Mouse (Mus musculus) gastrocnemius, postnatal 14 days (tissue): ENCODE data around the gene Vamp4. TPM values are rescaled to one million over a fixed set of nuclear protein-coding genes. Genes with fewer than 3 reads are reported as not detected.

ENCODE experiments used
- DNase-seq: peaks from one replicate; pipeline ENCODE4 v3.0.0; 2021; ENCODE audit warnings: mixed read lengths
- intact Hi-C: fragments of 180-260 bp; cut with DNase I; formaldehyde crosslinking; loops from one replicate; pipeline ENCODE4 v1.15.1; 2025; ENCODE audit warnings: low total_unique reads
- long read RNA-seq, 2 experiments: library from polyadenylated mRNA; stranded (forward); transcript quantifications; one replicate each; pipeline ENCODE4 v2.0.0; 2021
- total RNA-seq, 2 experiments: library from RNA; stranded (reverse); gene quantifications; 2 replicates each; pipeline ENCODE4 v1.2.3; 2021

Vamp4 gene
- total RNA-seq = 10 to 100 TPM; 14.6 to 16.0 TPM
- long read RNA-seq, experiment 1, transcript Vamp4-204 (8 exons, 1,461 nt) = major isoform, 10 of 15 reads
- long read RNA-seq, experiment 1, partial matches to known transcripts = 0 of 15 reads
- long read RNA-seq, experiment 1, other reads (novel, unspliced or antisense) = 1 of 15 reads
- long read RNA-seq, experiment 2, transcript Vamp4-204 (8 exons, 1,461 nt) = major isoform, 14 of 21 reads
- long read RNA-seq, experiment 2, partial matches to known transcripts = 0 of 21 reads
- long read RNA-seq, experiment 2, other reads (novel, unspliced or antisense) = 3 of 21 reads

GRCm38 (mm10) chr1:162570260-162570748, at the start of gene Vamp4:
Gene Vamp4 (plus strand): TSS chr1:162570515.
- intact Hi-C loops = no loop called here
- DNase-seq = peak; percentile 95

- no peak for DNase-seq
- intact Hi-C loops = loop anchor here (10.0 kb wide), 1 partner anchor 165 kb away; no protein-coding TSS in a partner anchor
Observed at GRCm38 (mm10) chr1:162529651-162530050, 40.7 kb upstream of the Vamp4 start.

GRCm38 (mm10) chr1:162530666-162531065, 39.6 kb upstream of the Vamp4 start:
- DNase-seq = no peak
- intact Hi-C loops = loop anchor here (10.0 kb wide), 1 partner anchor 166 kb away; no protein-coding TSS in a partner anchor

- intact Hi-C loops = loop anchor here (10.0 kb wide), 1 partner anchor 167 kb away; no protein-coding TSS in a partner anchor
Observed at GRCm38 (mm10) chr1:162531584-162531983, 38.7 kb upstream of the Vamp4 start.

GRCm38 (mm10) chr1:162532330-162532729, 38.0 kb upstream of the Vamp4 start:
- no peak for DNase-seq
- intact Hi-C loops = loop anchor here (10.0 kb wide), 1 partner anchor 168 kb away; no protein-coding TSS in a partner anchor

More at GRCm38 (mm10) chr1:162531584-162531983, 38.7 kb upstream of the Vamp4 start:
- no peak for DNase-seq

- intact Hi-C loops = loop anchor here (10.0 kb wide), 1 partner anchor 169 kb away; no protein-coding TSS in a partner anchor
- no peak for DNase-seq
Observed at GRCm38 (mm10) chr1:162533766-162534560, 36.4 kb upstream of the Vamp4 start.

- no peak for DNase-seq
- intact Hi-C loops = no loop called here
Observed at GRCm38 (mm10) chr1:162543231-162543630, 27.1 kb upstream of the Vamp4 start.

GRCm38 (mm10) chr1:162547607-162548006, 22.7 kb upstream of the Vamp4 start:
- intact Hi-C loops = no loop called here
- DNase-seq = no peak

- intact Hi-C loops = no loop called here
- peak; percentile 91 for DNase-seq
Observed at GRCm38 (mm10) chr1:162548016-162548916, 22.0 kb upstream of the Vamp4 start, which contains the start of gene Mettl13. Gene Mettl13 (minus strand): TSS chr1:162548551.

GRCm38 (mm10) chr1:162548917-162549613, 21.2 kb upstream of the Vamp4 start:
- intact Hi-C loops = no loop called here
- DNase-seq = no peak

- intact Hi-C loops = loop anchor here (5.0 kb wide), 1 partner anchor 113 kb away; no protein-coding TSS in a partner anchor
- no peak for DNase-seq
Observed at GRCm38 (mm10) chr1:162549615-162550283, 20.6 kb upstream of the Vamp4 start.

- intact Hi-C loops = loop anchor here (5.0 kb wide), 1 partner anchor 109 kb away; no protein-coding TSS in a partner anchor
- no peak for DNase-seq
Observed at GRCm38 (mm10) chr1:162552956-162553355, 17.4 kb upstream of the Vamp4 start.

- intact Hi-C loops = loop anchor here (5.0 kb wide), 1 partner anchor 108 kb away; no protein-coding TSS in a partner anchor
- DNase-seq = no peak
Observed at GRCm38 (mm10) chr1:162554193-162554592, 16.1 kb upstream of the Vamp4 start.

GRCm38 (mm10) chr1:162563236-162563635, 7.1 kb upstream of the Vamp4 start:
- no peak for DNase-seq
- intact Hi-C loops = no loop called here

GRCm38 (mm10) chr1:162564992-162565391, 5.3 kb upstream of the Vamp4 start:
- DNase-seq = no peak
- intact Hi-C loops = no loop called here

GRCm38 (mm10) chr1:162567351-162567750, 3.0 kb upstream of the Vamp4 start:
- intact Hi-C loops = no loop called here
- DNase-seq = no peak

- peak; percentile 36 for DNase-seq
- intact Hi-C loops = no loop called here
Observed at GRCm38 (mm10) chr1:162570931-162571601, 751 bp downstream of the Vamp4 start.
